Mouse (Mus musculus): Measurements from ENCODE around the gene Arpp21.

GRCm38 (mm10) chr9:112253730-112254129, 18.0 kb upstream of the Arpp21 start:
- TF ChIP-seq CTCF (IDR thresholded peaks at IDR 0.05; ENCODE audit: low read depth, low read length): no peak
- TF ChIP-seq POLR2A (IDR thresholded peaks at IDR 0.05; ENCODE audit: borderline replicate concordance, low read depth, low read length): no peak
